Mouse (Mus musculus) right cerebral cortex, postnatal 14 days (tissue): Measurements from ENCODE around the gene Ano9.

Experiments
- DNase-seq: peaks from one replicate; pipeline ENCODE4 v3.0.0; 2022

The Ano9 gene

DNA sequence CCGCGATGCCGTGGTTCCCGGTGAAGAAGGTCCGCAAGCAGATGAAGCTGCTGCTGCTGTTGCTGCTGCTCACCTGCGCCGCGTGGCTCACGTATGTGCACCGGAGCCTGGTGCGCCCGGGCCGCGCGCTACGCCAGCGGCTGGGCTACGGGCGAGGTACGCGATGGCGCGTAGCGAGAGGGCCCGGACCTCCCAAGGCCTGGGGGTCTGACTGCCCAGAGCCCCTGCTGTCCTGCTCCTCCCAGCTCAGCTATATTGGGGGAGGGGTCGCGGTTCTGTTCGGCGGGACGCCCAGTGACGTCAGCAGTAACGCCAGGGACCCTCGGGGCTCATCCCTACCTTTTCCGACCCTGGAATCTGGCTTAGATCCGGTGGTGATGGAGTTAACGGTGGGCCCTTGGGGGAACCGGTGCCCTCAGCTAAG lies 56.3 kb downstream of the Ano9 start:
- DNase-seq, result no peak

GRCm38 (mm10) chr7:141060426-141061242 lies 57.0 kb downstream of the Ano9 start, which contains the start of gene B4galnt4:
Gene B4galnt4, plus strand, starts transcription at chr7:141061104.
- DNase-seq, result peak; percentile 93

DNA sequence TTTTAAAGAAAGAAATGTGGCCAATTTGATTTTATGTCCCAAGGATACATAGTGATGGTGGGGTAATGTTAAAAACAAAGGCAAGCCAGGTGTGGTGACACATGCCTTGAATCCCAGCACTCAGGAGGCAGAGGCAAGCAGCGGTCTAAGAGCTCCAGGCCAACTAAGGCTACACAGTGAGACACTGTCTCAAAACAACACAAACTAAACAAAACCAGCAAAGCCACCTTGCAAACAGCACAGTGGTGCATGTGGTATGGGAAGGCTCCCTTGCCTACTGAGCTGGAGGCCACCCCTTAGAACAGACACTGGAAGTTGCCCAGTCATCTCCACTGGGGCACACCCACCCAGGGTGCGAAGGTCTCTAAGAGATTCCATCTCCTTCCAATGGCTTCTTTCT lies 57.7 kb downstream of the Ano9 start:
- DNase-seq, result no peak

DNA sequence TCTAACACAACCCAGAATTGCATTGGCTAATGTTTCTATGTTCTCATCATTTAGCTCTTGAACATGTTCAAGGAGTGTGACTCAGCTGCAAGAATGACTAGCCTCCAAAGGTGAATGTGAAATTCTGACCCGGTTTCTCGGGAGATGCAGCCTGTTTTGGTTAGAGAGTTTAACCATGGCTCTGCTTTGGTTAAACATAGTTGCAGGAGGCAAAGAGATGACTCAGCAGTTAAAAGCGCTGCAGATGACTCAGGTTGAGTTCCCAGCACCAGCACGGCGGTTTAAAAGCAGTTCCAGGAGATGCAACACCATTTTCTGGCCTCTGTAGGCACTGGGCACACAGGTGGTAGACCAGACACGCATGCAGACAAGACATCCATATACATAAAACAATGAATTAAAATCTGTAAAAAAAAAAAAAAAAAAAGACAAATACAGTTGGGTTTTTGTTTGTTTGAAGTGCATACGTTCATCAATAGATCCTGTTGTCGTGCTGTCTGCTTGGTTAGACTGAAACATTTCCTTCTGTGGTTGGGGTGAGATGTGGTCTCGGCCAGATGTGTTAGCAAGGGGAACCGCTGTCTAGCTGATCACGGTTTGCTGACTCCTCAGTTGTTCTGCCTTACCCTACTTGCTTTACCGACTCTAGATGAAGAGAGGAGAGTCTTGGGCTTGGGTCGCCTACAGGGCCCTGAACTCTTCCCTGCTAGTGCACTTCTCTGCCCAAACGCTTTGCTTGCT lies 58.8 kb downstream of the Ano9 start:
- DNase-seq, result no peak

- DNase-seq, result no peak
These were observed 60.1 kb downstream of the Ano9 start for GRCm38 (mm10) chr7:141057541-141057940.

GRCm38 (mm10) chr7:141056976-141057375 lies 60.6 kb downstream of the Ano9 start:
- DNase-seq, result no peak

DNA sequence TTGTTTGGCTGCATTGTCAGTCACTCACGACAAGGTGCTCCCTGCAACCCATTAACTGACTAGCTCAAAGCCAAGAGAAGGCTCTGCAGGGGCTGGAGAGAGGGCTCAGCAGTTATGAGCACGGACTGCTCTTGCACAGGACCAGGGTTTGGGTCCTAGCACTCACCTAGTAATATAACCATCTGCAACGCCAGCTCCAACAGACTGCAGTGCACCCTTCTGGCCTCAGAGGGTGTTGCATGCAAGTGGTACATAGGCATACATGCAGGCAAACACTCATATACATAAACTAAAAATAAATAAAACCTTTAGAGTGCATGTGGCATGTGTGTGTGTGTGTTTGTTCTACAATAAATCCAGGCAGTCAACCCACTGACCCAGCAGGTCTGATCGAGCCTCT lies 61.8 kb downstream of the Ano9 start:
- DNase-seq, result no peak

DNA sequence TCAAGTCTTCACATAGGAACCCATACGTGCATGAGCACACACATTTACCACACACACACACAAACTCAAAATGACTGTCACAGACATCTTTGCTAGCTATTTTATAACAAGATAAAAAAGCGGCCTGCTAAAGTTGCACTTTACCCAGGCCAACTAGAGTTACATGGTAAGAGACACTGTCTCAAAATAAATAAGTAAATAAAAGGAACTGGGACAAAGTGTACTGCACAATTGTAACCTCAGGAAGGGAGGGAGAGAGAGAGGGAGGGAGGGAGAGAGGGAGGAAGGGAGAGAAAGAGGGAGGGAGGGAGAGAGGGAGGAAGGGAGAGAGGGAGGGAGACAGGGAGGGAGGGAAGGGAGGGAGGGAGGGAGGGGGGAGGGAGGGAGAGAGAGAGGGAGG lies 65.2 kb downstream of the Ano9 start:
- DNase-seq, result no peak

DNA sequence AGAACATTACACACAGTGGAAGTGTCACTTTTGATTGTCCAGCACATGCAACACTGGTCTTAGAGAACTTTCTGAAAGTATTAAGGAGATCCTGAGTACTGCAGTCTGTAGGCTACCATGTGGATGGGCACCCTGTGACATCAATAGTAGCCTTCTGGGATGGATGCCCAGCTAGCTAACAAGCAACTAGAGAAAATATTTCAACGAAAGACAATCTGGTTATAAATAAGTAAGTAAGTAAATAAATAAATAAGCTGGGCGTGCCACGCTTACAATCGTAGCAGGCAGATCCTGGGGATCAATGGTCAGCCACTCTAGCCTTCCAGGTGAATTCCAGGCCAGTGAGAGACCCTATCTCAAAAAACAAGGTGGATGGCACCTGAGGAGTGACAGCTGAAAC lies 65.6 kb downstream of the Ano9 start:
- no peak for DNase-seq
